Mouse (Mus musculus) bone marrow, adult 2 months (tissue): ENCODE results near the gene Srxn1.

Experiments
- CTCF ChIP-seq: fragments of 200-500 bp; IDR thresholded peaks from 2 replicates; pipeline ENCODE4 v1.5.1; 2011; ENCODE audit warnings: low read length, control low read depth; ENCODE audit not compliant: control insufficient read depth, insufficient read depth
- POLR2A ChIP-seq: fragments of 200-500 bp; IDR thresholded peaks from 2 replicates; pipeline ENCODE4 v1.6.1; 2011; ENCODE audit warnings: low read depth, mild to moderate bottlenecking, control low read depth, low read length, borderline replicate concordance; ENCODE audit not compliant: control insufficient read depth

DNA sequence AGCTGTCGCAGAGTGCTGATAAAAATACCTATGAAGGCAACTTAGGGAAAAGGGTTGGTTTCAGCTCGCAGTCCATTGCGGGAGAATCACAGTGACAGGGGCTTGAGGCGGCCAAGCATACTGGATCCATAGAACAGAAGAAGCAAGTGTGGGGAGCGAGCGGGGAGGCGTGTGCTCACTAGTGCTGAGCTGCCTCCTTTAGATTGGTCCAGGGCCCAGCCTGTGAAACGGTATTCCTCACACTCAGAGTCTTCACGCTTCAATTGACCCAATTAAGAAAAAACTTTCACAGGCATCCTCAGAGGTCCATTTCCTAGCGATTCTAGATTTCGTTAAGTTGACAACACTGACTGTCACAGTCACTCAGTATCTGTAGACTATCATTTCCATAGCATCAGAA, 35.6 kb downstream of the Srxn1 start:
- no peak for TF ChIP-seq CTCF
- TF ChIP-seq POLR2A, result no peak
